Mouse (Mus musculus) kidney, adult 8-10 months (tissue): Measurements from ENCODE around the gene Ppp1r12a.
A peak's percentile ranks its signal among the peaks of the same experiment; 100 is the strongest.

Experiments used
- DNase-seq, 2 experiments: peaks; one replicate each; pipeline ENCODE4 v3.0.0; 2022

The Ppp1r12a gene

DNA sequence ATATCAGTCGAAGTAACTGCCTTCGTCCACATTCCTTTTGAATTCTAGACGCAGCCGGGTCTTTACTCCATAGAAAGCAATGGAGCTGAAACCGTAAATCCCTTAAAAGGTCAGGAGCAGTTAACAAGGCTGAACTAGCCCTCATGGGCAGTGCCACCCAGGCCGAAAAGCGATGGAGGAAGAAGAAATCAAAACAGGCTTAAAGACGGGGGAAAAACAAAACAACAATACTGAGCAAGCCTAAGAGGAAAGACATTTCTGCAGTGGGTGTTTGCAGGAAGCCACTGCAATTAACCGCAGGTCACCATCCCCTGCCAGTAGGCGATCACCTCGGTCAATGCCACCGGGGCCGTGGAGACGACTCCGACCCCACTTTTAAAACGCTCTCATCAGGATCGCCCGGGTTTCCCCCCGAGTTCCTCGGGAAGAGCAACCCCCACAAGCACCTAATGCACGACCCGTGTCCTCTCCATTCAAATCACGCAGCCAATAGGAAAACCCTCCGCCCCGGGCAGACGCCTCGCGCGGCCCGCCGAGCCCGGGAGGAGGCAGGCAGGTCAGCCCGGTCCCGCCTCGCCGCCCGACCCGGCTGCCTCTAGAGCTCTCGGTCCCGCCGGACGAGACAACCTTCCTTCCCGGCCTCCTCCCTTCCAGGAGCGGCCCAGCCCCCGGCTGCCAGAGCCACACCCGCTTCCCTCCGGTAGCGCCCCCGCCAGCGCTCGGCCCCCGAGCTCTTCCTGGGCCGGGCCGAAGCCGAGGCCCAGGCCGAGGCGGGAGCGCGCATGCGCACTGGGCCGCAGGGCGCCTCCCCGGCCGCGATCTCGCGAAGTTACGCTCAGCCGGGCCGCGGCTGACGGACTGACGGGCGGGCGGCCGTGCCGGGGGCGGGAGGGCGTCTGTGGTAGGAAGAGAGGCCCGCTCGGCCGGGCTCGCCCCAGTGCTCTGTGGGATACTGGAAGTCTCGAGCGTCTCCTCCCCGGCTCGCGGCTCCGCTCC lies at the start of gene Ppp1r12a:
Ppp1r12a (plus strand) TSS at position 933 of the 996 bp plus-strand sequence.
- DNase-seq: peak; percentile 95

DNA sequence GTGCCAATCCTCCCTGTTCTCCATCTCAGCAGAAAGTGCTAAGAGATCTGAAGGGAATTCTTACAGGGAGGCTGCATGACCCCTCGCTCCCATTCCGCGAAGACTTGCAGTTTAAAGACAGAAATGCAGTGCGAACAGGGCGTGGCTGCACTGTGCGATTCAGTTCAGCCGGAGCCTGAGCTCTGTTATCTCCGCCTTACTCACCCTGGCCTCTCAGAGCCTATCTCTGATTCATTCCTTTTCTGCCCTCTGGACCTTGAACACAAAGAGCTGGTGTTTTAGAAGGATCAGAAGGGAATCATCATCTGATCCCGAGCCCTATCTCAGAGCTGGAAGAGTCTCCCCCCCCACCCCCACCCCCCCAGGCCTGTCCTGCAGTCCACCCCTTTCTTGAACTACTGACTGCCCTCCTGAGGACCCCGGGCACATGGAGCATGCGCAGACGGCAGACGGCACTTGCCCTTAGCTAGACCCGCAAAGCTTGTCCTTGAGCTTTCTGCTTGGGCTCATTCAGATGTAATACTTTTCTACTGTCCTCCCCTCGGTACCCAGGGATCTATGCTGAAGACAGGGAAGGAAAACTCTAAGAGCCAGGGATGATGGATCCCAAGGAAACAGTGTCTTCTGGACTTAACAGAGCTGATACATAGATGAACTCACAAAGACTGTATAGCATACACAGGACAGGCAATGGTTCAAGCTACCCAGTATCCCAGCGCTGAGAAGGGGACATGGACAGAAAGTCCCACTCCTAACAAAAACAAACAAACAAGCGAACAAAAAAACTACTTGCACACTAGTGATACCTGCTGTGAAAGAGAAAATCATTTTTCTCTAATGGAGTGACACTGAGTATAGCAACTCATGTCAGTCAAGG lies 48.4 kb upstream of the Ppp1r12a start:
- DNase-seq: no peak

DNA sequence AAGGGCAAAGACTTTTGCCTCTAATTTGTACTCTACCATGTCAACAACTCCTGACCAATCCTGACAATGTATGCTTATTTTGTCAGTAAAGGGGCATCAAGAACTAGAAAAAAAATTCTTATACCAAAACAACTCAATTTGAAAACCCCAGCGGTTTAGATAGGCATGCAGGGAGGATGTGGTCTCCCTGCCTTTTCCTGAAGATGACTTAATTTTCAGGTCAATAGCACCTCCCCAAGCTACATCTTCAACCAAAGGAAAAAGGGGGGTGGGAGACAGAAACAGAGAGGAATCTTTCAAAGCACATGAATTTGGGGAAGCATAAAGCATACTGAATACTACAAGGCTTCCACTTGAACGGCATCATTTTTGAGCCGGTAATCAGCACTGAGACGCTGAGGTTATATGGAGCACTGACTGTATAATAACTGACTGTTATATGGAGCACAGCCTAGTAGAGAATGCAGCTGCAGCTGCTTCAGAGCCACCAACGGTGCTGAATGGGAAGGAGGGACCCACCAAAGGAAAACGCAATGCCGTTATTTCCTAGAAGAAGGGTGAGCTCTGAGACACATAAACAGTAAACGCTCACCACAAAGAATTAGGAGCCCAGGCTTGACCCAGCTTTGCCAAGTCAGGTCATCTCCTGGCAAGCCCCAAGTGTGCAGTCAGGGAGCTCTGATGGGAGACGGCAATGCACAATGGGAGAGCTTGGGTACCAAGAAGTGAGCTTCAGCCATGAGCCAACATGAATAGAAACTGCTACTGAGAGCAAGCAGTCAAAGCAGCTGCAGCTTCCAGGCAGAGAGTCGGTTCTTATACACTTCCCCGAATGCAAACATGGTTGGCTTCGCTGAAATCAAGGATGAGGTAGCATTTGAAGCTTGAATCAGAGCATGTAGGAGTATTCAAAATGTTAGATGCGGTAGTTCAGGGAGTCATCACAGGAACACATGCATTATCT lies 43.5 kb upstream of the Ppp1r12a start:
- DNase-seq: no peak

DNA sequence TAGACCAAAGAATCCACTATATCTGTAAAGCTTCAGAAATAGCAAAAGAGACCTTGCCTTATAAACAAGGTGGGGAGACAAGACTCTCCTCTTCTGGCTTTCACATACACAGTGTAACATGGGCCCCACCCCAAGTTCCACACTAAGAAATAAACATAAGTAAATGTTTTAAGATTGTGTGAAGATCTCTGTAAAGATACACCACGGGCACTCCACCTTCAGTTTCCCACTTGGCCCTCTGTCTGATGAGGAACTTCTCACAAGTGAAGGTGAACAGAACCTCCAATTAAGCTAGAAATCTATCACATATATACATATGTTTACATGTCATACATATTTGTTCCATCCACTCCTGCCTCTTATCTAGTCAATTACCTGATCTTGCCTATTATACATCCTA lies 42.6 kb upstream of the Ppp1r12a start:
- no peak for DNase-seq

DNA sequence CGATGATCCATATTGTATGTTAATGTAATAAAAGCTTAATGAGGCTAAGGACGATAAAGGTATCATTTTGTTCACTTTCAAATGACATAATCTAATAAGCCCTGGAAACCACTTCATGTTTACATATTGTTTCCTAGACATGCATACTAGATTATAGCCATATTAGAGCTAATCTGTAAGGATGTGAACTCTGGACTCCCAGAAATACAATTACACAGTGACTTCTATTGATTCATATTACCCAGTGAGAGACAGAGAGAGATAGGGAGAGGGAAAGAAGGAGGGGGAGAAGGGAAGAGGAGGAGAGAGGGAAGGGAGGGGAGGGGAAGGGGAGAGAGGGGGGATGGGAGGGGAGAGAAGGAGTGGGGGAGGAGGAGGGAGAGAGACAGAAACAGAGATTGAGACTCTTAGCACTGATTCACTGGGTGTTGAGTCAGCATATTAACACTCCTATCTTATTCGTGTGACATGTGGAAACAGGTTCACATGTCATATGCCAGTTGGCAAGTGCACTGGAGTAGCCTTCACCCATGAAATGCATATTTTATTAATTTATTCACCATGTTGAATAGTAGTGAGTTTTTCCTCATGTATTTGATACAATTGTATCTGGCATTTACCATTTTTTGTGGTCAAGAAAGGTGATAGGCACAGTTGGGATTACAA lies 36.9 kb upstream of the Ppp1r12a start:
- no peak for DNase-seq

DNA sequence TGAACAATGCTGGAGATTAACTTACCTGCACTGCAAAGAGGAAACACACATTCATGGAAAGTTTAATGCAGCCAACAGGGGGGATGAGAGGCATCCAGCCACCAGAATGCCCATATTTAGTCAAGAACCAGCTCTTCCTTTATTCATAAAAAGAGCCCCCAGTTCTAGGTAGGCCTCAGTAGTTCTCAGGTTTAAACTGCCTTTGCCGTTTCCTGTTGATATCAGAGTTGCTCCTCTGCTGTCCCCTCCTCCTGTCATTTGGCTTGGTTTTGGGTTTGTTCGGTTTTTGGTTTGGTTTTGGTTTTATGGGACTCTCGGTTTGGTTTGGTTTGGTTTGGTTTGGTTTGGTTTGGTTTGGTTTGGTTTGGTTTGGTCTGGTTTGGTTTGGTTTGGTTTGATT lies 32.8 kb upstream of the Ppp1r12a start:
- DNase-seq: no peak

DNA sequence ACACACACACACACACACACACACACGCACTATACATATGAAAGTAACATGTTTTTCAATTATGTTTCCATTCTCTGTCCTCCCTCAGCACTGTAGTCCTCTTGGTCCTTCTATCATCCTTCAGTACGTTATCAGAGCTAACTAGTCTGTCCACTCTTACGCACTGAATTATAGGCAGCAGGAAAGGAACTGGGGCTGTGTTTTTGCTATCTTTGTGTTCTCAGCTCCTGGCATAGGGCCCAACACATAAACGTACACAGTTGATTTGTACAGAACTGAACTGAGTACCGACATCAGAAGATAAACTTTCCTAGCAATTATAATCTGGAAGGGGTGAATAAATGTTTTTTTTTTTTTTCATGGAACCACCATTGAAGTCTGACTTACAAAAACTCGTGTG lies 30.1 kb upstream of the Ppp1r12a start:
- no peak for DNase-seq

DNA sequence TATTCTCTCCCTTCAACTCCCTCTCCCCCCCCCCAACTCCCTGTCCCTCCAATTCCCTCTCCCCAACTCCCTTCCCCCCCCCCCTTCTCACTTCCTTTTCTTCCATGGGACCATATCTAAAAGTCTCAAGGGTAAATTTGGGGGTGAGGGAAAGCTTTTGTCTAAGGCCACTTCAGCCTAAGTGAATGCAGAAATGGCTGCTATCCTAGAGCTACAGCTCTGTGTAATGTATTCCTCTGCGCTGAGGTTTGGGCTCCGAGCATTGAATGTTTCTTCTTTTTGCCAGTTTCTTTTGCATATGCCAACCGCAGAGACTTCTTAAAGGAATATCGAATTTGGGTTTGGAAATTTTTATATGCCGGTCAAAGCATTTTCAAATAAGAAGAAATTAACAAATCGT lies 28.7 kb upstream of the Ppp1r12a start:
- no peak for DNase-seq

DNA sequence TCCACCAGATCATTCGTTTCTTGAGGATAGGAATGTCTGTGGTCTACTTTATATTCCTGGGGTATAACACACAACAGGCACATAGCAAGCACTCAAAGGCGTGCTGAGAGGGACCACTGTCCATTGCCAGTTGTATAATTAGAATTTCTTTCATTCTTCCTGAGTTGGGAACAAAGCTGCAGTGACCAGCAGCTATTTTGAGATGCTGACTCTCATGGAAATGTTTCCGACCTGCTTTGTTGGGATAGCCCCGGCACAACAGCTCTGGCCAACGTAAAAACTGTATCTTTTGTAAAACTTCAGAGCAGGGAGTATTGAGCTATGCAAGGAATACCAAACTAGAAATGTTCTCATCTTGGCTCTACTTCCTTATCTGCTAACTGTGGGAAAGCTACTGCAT lies 28.2 kb upstream of the Ppp1r12a start:
- no peak for DNase-seq

DNA sequence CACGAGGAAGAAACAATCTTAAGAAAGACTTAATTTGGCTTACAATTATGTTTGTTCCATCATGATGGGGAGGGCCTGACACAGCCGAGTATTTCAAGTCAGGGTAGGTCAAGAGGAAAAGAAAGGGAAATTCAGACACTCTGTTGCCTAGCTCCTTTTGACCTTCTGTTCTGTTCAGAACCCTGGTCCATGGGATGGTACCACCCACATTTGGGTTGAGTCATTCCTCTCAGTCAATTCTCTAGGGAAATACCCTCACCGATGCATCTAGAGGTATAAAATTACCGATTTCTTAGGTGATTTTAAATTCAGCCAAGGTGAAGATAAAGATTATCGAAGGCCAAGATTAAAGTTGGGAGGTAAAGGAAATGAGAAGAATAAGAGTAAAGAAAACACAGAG lies 23.6 kb upstream of the Ppp1r12a start:
- DNase-seq: no peak

DNA sequence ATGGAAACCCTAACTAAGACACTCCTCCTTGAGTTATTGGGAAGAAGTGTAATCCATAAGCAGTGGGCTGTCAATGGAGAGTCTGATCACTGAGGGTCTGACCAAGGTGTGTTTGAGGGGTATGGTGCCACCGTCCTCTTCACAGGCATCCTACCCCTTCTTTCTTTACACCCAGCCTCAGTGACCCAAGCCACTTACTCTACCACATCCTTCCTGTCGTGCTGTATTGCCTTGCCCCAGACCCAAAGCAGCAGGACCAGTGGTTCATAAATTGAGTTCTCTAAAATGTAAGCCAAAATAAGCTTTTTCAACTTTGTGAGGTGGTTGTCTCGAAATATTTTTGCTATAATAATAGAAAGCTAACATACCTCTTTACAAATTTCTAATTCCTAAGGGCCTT lies 22.2 kb upstream of the Ppp1r12a start:
- DNase-seq: no peak

DNA sequence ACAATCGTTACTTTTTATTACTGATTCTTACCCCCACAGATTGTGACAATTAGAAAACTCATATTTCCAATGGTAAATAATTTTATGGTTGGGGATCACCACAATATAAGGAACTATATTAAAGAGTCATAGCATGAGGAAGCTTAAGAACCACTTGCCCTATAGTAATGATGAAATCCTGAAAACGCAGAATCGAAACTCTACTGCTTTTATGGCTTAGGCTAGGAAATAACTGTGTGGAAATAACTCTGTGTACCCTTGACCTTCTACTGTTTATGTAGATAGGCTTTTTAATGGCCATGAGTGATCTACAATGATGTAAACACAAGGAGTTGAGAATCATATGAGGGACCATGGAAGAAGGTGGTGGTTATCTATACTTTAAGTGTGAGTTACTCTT lies 21.3 kb upstream of the Ppp1r12a start:
- DNase-seq: no peak

DNA sequence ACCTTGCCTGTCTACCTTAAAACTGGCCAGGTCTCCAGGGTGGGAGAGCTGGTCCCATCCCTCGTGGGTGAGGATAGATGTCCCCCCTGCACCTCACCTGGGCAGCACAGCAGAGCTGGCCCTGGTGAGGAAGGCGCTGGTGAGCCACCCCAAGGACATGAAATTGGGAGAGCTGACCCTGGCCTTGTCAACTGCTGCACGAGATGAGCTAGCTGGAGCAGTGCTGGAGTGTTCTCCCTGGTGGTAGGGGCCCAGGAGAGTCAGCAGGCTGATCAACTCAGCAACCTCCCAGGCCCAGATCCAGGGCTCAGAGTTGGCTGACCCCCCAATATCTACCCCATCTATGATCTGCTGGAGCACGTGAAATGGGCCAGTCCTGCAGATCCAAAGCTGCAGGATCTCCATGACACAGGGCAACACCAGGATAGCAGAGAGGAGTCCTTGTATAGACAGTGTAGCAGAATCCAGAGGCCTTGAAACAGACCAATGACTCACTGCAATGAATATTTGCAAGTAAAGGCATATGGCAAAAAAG lies 17.9 kb upstream of the Ppp1r12a start:
- no peak for DNase-seq

DNA sequence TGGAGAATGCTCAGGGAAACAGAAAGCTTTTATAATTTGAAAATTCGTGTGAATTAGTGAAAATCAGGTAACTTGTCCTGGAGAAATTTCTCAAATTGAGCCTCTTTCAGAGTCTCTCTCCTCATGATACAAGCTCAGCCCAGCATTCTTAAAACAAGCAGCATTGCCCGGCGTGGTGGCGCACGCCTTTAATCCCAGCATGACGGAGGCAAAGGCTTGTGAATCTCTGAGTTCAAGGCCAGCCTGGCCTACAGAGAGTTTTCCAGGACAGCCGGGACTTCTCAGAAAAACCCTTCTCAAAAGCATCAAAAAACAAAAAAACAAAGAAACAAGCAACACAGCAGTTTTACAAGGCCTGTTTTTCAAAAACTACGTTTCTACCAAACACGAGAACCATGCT lies 16.3 kb upstream of the Ppp1r12a start:
- DNase-seq: no peak

DNA sequence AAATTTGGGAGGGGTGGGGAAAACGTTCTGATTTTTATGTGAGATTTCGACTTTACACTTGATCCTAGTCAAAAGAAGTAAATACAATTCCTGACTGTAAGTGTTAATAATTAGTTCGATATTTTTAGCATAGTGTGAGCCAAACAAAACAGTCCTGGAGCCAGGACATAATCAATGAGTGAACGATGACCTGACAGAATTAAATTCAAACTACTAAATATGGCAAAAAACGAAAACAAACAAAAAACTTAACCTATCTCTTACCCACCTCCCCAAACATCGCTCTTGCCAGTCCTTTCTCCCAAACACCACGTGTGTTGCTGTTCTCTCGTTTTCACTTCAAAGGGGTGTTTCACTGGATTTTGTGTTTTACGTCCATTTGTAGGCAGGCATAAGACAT lies 15.0 kb upstream of the Ppp1r12a start:
- no peak for DNase-seq

DNA sequence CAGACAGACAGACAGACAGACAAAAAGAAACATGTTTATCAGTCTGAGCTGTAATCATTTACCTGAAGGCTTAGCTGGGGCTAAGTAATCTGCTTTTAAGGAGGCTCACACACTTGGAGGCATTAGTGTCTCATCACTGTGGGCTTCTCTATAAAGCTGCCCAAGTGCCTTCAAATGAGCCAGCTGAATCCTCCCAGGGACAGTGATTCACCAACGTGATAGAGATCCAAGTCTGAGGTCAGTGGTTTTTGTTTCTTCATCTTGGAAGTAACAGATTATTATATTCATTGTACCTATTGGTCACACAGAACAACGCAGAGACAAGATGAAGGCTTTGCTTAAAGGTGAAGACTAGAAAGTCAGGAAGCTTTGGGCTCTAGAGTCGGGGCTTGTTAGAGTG lies 8.7 kb upstream of the Ppp1r12a start:
- DNase-seq: no peak

DNA sequence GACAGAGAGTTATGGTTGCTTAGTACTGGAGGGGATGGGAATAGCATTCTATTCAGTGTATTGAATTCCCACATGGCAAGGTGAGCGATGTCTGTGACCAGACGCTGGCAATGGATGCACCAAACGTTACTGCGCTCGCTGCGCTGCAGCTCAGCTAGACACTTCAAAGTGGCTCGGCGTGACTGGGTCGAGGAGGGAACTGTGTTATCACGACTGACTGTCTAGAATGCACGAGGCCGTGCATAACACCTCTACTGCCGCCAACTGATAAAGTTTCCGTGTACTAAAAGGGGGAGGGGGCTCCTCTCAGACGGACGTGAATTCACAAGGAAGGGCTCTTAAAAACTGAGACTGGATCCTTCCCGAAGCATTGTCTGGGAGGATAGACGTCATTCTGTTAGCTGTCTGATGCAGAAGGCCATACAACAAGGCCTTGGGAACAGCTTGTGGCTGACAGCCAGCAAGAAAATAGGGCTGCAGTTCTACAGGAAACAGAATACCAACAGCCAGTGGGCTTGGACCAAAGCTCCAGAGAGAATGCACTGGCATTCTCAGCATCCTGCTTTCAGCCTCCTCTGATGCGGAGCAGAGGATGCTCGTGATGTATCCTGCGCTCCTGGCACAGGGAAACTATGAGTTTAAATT lies 6.8 kb upstream of the Ppp1r12a start:
- no peak for DNase-seq

DNA sequence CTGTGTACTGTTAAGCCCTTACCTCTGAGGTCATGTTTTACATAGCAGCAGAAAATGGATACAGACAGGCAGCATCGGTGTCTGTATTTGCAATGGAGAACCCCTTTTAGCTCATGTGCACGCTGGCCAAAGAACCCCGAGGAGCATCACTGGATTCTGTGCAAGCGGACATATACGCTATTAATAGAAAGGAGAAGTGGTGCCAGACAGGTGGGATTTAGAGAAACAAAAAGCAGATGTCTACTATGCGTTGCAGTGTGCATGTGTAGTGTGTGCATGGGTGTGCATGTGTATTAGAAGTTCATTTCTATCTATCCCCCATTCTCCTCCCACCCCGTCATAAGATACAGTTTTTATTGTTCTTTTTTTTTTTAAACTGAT lies 6.3 kb upstream of the Ppp1r12a start:
- DNase-seq: no peak

DNA sequence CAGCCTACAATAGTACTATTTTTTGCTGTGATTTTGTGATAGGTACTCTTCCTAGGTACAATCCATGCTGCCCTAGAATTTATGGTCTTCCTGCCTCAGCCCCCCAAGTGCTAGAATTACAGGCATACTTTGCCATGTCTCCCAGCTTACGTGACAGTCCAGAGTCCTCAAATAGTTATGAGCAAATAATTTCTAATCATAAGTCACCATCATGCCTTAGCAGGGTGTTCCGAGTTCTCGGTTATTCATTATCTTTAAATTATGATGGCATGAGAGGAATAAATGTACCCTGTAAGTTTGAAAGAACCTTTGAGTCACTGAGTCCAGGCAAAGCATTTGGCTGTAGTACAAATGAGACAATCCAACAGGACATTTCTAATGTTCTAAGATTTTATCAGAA lies 5.9 kb upstream of the Ppp1r12a start:
- no peak for DNase-seq

DNA sequence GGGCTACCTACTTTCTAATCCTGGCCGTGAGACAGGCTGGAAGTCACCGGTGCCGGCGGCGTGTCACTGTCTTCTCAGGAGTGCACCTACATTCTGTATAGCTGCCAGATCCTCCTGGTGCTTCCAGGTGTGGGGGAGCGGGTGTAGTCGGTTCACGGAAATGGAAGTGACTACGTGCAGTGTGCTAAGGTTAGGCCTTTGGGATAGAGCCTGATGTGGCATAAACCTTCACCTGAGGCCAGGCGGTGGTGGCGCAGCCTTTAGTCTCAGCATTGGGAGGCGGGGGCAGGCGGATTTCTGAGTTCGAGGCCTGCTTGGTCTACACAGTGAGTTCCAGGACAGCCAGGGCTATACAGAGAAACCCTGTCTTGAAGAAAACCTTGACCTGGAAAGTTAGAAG lies 3.0 kb upstream of the Ppp1r12a start:
- DNase-seq: no peak

DNA sequence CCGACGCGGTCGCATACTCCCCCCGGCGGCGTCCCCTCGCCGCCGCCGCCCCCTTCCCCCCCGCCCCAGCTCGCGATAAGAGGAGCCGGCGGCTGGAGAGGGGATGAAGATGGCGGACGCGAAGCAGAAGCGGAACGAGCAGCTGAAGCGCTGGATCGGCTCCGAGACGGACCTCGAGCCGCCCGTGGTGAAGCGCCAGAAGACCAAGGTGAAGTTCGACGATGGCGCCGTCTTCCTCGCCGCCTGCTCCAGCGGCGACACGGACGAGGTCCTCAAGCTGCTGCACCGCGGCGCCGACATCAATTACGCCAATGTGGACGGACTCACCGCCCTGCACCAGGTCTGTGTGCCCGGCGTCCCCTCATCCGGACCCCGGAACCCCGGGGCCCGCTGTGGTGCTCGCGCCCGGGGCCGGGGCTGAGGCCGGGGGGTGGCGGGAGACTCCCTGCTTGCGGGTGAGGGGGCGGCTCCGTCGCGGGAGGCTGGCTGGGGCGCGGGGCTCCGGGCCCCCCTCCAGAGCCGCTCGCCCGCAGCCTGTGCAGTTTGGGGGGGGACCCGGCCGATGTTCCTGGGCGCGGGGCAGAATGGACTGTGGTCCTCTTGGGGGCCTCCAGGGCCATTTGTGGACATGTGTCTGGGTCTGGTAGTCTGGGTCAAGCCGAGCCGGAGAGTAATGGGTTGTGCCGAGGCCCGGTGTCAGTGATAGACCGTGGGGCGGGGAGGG lies 466 bp downstream of the Ppp1r12a start:
- peak; percentile 4 to 18 for DNase-seq
